Mouse (Mus musculus) cerebellum, adult 2 months (tissue): ENCODE results near the gene Nfatc2.

Source experiments
- CTCF ChIP-seq: fragments of 200-500 bp; IDR thresholded peaks from 2 replicates; pipeline ENCODE4 v1.5.1; 2011; ENCODE audit warnings: low read depth, mild to moderate bottlenecking, control low read depth, low read length, moderate library complexity, borderline replicate concordance; ENCODE audit not compliant: insufficient read depth
- POLR2A ChIP-seq: fragments of 200-500 bp; IDR thresholded peaks from 2 replicates; pipeline ENCODE4 v1.6.1; 2011; ENCODE audit warnings: low read length, control low read depth, borderline replicate concordance; ENCODE audit not compliant: insufficient read depth

DNA sequence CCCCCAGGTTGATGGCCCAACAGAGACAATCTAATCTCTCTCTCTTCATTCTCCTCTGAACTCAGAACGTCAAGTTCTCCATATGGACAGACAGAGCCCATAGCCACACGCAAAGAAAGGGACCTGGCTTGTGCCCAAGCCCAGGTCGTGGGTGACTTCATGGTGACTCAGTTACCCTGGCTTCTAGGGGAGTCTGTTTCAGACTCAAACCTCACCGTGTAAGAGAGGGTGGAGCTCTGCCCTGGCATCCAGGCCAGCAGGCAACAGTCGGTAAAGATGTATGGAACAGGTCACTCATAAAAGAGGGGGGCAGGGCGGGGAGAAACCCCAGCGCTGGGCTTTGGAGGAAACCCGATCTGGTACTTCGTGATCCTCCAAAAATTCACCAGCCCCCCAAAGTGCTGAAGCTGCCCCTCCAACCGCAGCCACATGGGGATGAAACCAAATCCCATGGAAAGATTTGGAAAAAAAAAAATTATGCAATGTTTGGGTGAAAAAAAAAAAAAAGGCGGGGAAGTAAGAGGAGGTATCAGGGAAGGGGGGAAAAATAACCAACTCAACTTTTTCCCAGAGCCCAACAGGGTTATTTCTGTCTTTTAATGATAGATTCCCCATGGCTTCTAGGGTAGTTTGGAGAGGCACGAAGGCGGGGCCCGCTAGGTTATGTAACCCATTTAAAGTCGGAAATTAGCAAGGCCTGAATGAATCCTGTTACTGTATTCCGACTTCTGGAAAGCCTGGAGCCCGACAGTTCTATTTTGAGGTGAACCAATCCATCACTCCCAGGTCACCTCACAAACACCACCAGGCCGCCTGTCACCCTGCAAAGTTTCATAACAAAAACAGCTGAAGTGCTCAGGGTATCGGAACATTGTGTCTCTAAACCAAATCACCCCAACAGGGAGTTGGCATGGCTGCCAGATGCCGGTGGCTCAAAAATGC is 26.6 kb upstream of the Nfatc2 start:
- TF ChIP-seq CTCF (no peak), POLR2A (no peak)
